Mouse (Mus musculus): ENCODE measurements around the gene Smap2.

DNA sequence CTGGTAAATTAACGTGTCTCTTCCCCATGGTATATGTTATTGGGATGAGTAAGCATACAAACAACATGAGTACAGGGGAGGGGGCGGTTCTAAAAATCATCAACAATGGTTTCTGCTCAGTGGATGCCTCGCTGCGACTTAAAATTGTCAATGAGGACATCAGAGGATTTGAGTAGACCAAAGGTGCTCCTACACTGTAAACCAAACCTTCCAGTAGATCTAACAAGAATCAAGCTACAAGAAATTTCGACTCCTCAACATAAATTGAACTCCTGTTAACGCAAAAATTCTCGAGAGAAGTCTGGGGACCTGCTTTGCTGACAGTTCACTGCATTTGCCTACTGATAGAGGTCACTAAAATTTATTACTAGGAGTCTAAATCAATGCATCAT is 1.8 kb downstream of the Smap2 start:
- TF ChIP-seq CTCF (IDR thresholded peaks at IDR 0.05; ENCODE audit: insufficient read depth, low read length) (no peak), POLR2A (IDR thresholded peaks at IDR 0.05; ENCODE audit: borderline replicate concordance, extremely low read depth, low read depth, low read length) (no peak)
